Mouse (Mus musculus) hindbrain, embryonic 12.5 days (tissue): Measurements from ENCODE around the gene Otop2. TPM values are rescaled to one million over a fixed set of nuclear protein-coding genes. Genes with fewer than 3 reads are reported as not detected.

Experiments used
- ATAC-seq: fragments of 200-750 bp; cut with Nextera tagmentation; 2 replicates; pipeline ENCODE4 v1.8.0; 2017; ENCODE audit warnings: moderate TSS enrichment; ENCODE audit not compliant: low FRiP score
- H3K27ac ChIP-seq: fragments of 300-500 bp; sonication (generic); 2 replicates; pipeline ENCODE4 v1.5.1; 2016; ENCODE audit warnings: mild to moderate bottlenecking
- H3K27me3 ChIP-seq: fragments of 300-500 bp; sonication (generic); 2 replicates; pipeline ENCODE4 v1.6.1; 2016; ENCODE audit warnings: mild to moderate bottlenecking
- H3K36me3 ChIP-seq: fragments of 300-500 bp; sonication (generic); 2 replicates; pipeline ENCODE4 v1.6.1; 2016; ENCODE audit warnings: mild to moderate bottlenecking
- H3K4me1 ChIP-seq: fragments of 300-500 bp; sonication (generic); 2 replicates; pipeline ENCODE4 v1.6.1; 2016
- H3K4me2 ChIP-seq: fragments of 300-500 bp; sonication (generic); replicated peaks from 2 replicates; pipeline ENCODE4 v1.6.1; 2016; ENCODE audit warnings: mild to moderate bottlenecking
- H3K4me3 ChIP-seq: fragments of 300-500 bp; sonication (generic); 2 replicates; pipeline ENCODE4 v1.5.1; 2016; ENCODE audit warnings: mild to moderate bottlenecking
- H3K9ac ChIP-seq: fragments of 300-500 bp; sonication (generic); 2 replicates; pipeline ENCODE4 v1.6.1; 2016; ENCODE audit warnings: mild to moderate bottlenecking, moderate library complexity
- H3K9me3 ChIP-seq: fragments of 300-500 bp; sonication (generic); replicated peaks from 2 replicates; pipeline ENCODE4 v1.6.1; 2016; ENCODE audit warnings: mild to moderate bottlenecking
- WGBS: fragments of 180-500 bp; shearing (Covaris S2); methylation state at CpG from one replicate; pipeline ENCODE4 v1.1.7; 2016; 5-methylcytosine and 5-hydroxymethylcytosine counted together
- polyA plus RNA-seq: library from polyadenylated mRNA; unstranded; fragments of >200 nt; fragmentation: Nextera tagmentation; extraction: Ambion mirVana; gene quantifications from 2 replicates; pipeline ENCODE4 v1.2.1, GENCODE M21; 2016

Gene Otop2
- polyA plus RNA-seq, 1 experiment from 2014 or later = not detected

GRCm38 (mm10) chr11:115314249-115314648 lies 7.3 kb downstream of the Otop2 start:
- Histone ChIP-seq H3K4me2 (no peak overlapping the region), H3K36me3 (no peaks in the 10 kb centered on the region), H3K4me1 (peaks cover 11% of the 10 kb centered on the region), H3K9ac (no peak overlapping the region), H3K27me3 (peaks cover 67% of the 10 kb centered on the region), H3K27ac (no peak overlapping the region), H3K4me3 (no peak overlapping the region), H3K9me3 (no peaks in the 10 kb centered on the region)
- ATAC-seq = no peak
- 52% methylated on average over 2 of the region's 2 CpGs for WGBS

GRCm38 (mm10) chr11:115317204-115317603 lies 10.2 kb downstream of the Otop2 start:
- H3K4me3 ChIP-seq = no peak overlapping the region
- no peak overlapping the region for H3K9ac ChIP-seq
- no peak overlapping the region for H3K27ac ChIP-seq
- no peaks in the 10 kb centered on the region for H3K9me3 ChIP-seq
- ATAC-seq = no peak
- H3K4me1 ChIP-seq = peaks cover 27% of the 10 kb centered on the region
- no peak overlapping the region for H3K4me2 ChIP-seq
- H3K27me3 ChIP-seq = peaks cover 91% of the 10 kb centered on the region
- H3K36me3 ChIP-seq = no peaks in the 10 kb centered on the region
- 69% methylated on average over 7 of the region's 7 CpGs for WGBS

- no peak overlapping the region for H3K27ac ChIP-seq
- WGBS = 3% methylated on average over 63 of the region's 63 CpGs
- H3K4me2 ChIP-seq = peak overlapping the region; percentile 13
- peaks cover 100% of the 10 kb centered on the region for H3K27me3 ChIP-seq
- H3K36me3 ChIP-seq = no peaks in the 10 kb centered on the region
- ATAC-seq = no peak
- peaks cover 30% of the 10 kb centered on the region for H3K4me1 ChIP-seq
- no peaks in the 10 kb centered on the region for H3K9me3 ChIP-seq
- H3K9ac ChIP-seq = peak overlapping the region; percentile 15; the same call in 1 of the 2 replicates
- H3K4me3 ChIP-seq = peak overlapping the region; percentile 9
Observed at GRCm38 (mm10) chr11:115318245-115319027, 11.5 kb downstream of the Otop2 start.

GRCm38 (mm10) chr11:115319704-115320383 lies 12.9 kb downstream of the Otop2 start:
- Histone ChIP-seq H3K36me3 (no peaks in the 10 kb centered on the region), H3K27me3 (peaks cover 100% of the 10 kb centered on the region), H3K4me2 (no peak overlapping the region), H3K4me1 (peaks cover 30% of the 10 kb centered on the region), H3K27ac (no peak overlapping the region), H3K9ac (no peak overlapping the region), H3K4me3 (no peak overlapping the region), H3K9me3 (no peaks in the 10 kb centered on the region)
- ATAC-seq = no peak
- WGBS = 5% methylated on average over 18 of the region's 18 CpGs

- Histone ChIP-seq H3K9ac (peak within 1 kb of the TSS; percentile 29; the same call in 1 of the 2 replicates), H3K4me1 (peaks cover 30% of the 10 kb centered on the region), H3K4me3 (peak within 1 kb of the TSS; percentile 14), H3K27ac (no peak within 1 kb of the TSS), H3K27me3 (peaks cover 86% of the 10 kb centered on the region), H3K36me3 (no peaks in the 10 kb centered on the region), H3K4me2 (peak within 1 kb of the TSS; percentile 23; the same call in 1 of the 2 replicates), H3K9me3 (no peaks in the 10 kb centered on the region)
- WGBS = 4% methylated on average over 35 of the region's 35 CpGs
- ATAC-seq = peak; percentile 27; the same call in 1 of the 2 replicates
Observed at GRCm38 (mm10) chr11:115321906-115322693, 15.1 kb downstream of the Otop2 start, which contains the start of gene Ush1g. Gene Ush1g (minus strand): TSS chr11:115322041.

- no peak overlapping the region for H3K27ac ChIP-seq
- H3K36me3 ChIP-seq = no peaks in the 10 kb centered on the region
- no peak overlapping the region for H3K9ac ChIP-seq
- peaks cover 76% of the 10 kb centered on the region for H3K27me3 ChIP-seq
- no peak overlapping the region for H3K4me3 ChIP-seq
- no peak for ATAC-seq
- no peaks in the 10 kb centered on the region for H3K9me3 ChIP-seq
- no peak overlapping the region for H3K4me2 ChIP-seq
- WGBS = 20% methylated on average over 32 of the region's 32 CpGs
- H3K4me1 ChIP-seq = peaks cover 24% of the 10 kb centered on the region
Observed at GRCm38 (mm10) chr11:115323354-115323753, 16.4 kb downstream of the Otop2 start.

GRCm38 (mm10) chr11:115326730-115327129 lies 19.8 kb downstream of the Otop2 start:
- no peak overlapping the region for H3K27ac ChIP-seq
- WGBS = 68% methylated on average over 7 of the region's 7 CpGs
- no peak overlapping the region for H3K4me2 ChIP-seq
- no peaks in the 10 kb centered on the region for H3K36me3 ChIP-seq
- no peak overlapping the region for H3K9ac ChIP-seq
- ATAC-seq = no peak
- H3K4me3 ChIP-seq = no peak overlapping the region
- no peaks in the 10 kb centered on the region for H3K9me3 ChIP-seq
- H3K4me1 ChIP-seq = peaks cover 8% of the 10 kb centered on the region
- H3K27me3 ChIP-seq = peaks cover 50% of the 10 kb centered on the region

GRCm38 (mm10) chr11:115329339-115329738 lies 22.4 kb downstream of the Otop2 start:
- no peak overlapping the region for H3K27ac ChIP-seq
- H3K4me3 ChIP-seq = no peak overlapping the region
- H3K9me3 ChIP-seq = no peaks in the 10 kb centered on the region
- WGBS = 73% methylated on average over 15 of the region's 15 CpGs
- no peak for ATAC-seq
- no peaks in the 10 kb centered on the region for H3K36me3 ChIP-seq
- no peak overlapping the region for H3K9ac ChIP-seq
- no peak overlapping the region for H3K4me2 ChIP-seq
- H3K4me1 ChIP-seq = peaks cover under 1% of the 10 kb centered on the region; the same call in 1 of the 2 replicates
- H3K27me3 ChIP-seq = peaks cover 48% of the 10 kb centered on the region

GRCm38 (mm10) chr11:115334531-115334930 lies 27.6 kb downstream of the Otop2 start, which contains the start of gene Otop3:
Gene Otop3 (plus strand): TSS chr11:115334731.
- Histone ChIP-seq H3K4me2 (peak within 1 kb of the TSS; percentile 49), H3K36me3 (no peaks in the 10 kb centered on the region), H3K4me3 (peak within 1 kb of the TSS; percentile 15), H3K9me3 (no peaks in the 10 kb centered on the region), H3K27me3 (peaks cover 66% of the 10 kb centered on the region), H3K27ac (no peak within 1 kb of the TSS), H3K9ac (peak within 1 kb of the TSS; percentile 15; the same call in 1 of the 2 replicates), H3K4me1 (peaks cover 6% of the 10 kb centered on the region; the same call in 1 of the 2 replicates)
- ATAC-seq = no peak
- 3% methylated on average over 29 of the region's 29 CpGs for WGBS

- no peaks in the 10 kb centered on the region for H3K9me3 ChIP-seq
- H3K9ac ChIP-seq = no peak overlapping the region
- H3K36me3 ChIP-seq = no peaks in the 10 kb centered on the region
- peak overlapping the region; percentile 49; the same call in 1 of the 2 replicates for H3K4me2 ChIP-seq
- H3K27ac ChIP-seq = no peak overlapping the region
- peaks cover 6% of the 10 kb centered on the region; the same call in 1 of the 2 replicates for H3K4me1 ChIP-seq
- no peak for ATAC-seq
- 63% methylated on average over 12 of the region's 12 CpGs for WGBS
- H3K4me3 ChIP-seq = no peak overlapping the region
- peaks cover 64% of the 10 kb centered on the region for H3K27me3 ChIP-seq
Observed at GRCm38 (mm10) chr11:115335223-115335622, 28.3 kb downstream of the Otop2 start.

- Histone ChIP-seq H3K4me2 (no peak overlapping the region), H3K36me3 (no peaks in the 10 kb centered on the region), H3K9ac (no peak overlapping the region), H3K27me3 (peaks cover 70% of the 10 kb centered on the region), H3K4me1 (peaks cover 6% of the 10 kb centered on the region; the same call in 1 of the 2 replicates), H3K4me3 (no peak overlapping the region), H3K27ac (no peak overlapping the region), H3K9me3 (no peaks in the 10 kb centered on the region)
- WGBS = 26% methylated on average over 6 of the region's 6 CpGs
- ATAC-seq = no peak
Observed at GRCm38 (mm10) chr11:115336115-115336514, 29.2 kb downstream of the Otop2 start.

- H3K9me3 ChIP-seq = no peaks in the 10 kb centered on the region
- peaks cover 66% of the 10 kb centered on the region for H3K27me3 ChIP-seq
Observed at GRCm38 (mm10) chr11:115337350-115337749, 30.4 kb downstream of the Otop2 start.

More at GRCm38 (mm10) chr11:115337350-115337749, 30.4 kb downstream of the Otop2 start:
- 84% methylated on average over 3 of the region's 3 CpGs for WGBS
- Histone ChIP-seq H3K4me3 (no peak overlapping the region), H3K36me3 (no peaks in the 10 kb centered on the region), H3K27ac (no peak overlapping the region), H3K4me2 (no peak overlapping the region), H3K4me1 (peaks cover 6% of the 10 kb centered on the region; the same call in 1 of the 2 replicates), H3K9ac (no peak overlapping the region)
- no peak for ATAC-seq
